Mouse (Mus musculus): ENCODE results near the gene Pilra. TPM values are rescaled to one million over a fixed set of nuclear protein-coding genes. Genes with fewer than 3 reads are reported as not detected.
"Not testable (repeated sequence)": the region's sequence is repeated elsewhere in the genome, so short reads cannot be mapped to it uniquely, and the experiment has no call there.

Gene Pilra
- polyA plus RNA-seq (2016; fragmentation: Nextera tagmentation; extraction: Ambion mirVana): 0.21 and 0.29 TPM in 2 replicates

- not testable (repeated sequence) for H3K4me3 ChIP-seq; H3K27ac ChIP-seq; H3K4me1 ChIP-seq (replicated peaks); DNase-seq (ENCODE audit: low spot score); H3K9me3 ChIP-seq; H3K36me3 ChIP-seq; H3K27me3 ChIP-seq (ENCODE audit: insufficient read depth, poor library complexity, severe bottlenecking)
- whole genome bisulfite sequencing: 68% methylated on average over 2 of the region's 2 CpGs
These were observed at the start of gene Pilra for GRCm38 (mm10) chr5:137835966-137836520. Gene Pilra (minus strand): TSS chr5:137836281.

GRCm38 (mm10) chr5:137883345-137883744, 47.3 kb upstream of the Pilra start:
- WGBS: 85% methylated on average over 3 of the region's 3 CpGs
- no peak for DNase-seq (ENCODE audit: low spot score)

DNA sequence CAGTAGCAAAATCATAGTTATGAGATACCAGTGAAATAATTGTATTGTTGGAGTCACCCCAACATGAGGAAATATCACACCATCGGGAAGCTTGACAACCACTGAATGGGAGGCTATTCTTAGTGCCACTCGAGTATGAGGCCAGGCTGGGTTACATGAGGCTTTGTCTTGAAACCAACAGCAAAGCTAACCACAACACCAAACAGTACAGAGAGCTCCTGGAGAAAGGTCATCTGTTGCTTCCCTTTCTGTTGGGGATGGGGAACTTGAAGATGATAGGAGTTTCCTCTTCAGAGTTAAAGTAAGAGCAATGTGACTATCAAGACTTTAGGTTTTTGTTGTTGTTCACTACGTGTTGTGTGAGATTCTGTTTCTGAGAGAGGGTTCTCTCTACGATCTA, 46.8 kb upstream of the Pilra start:
- Histone ChIP-seq H3K36me3 (no peaks in the 10 kb centered on the region), H3K9me3 (no peaks in the 10 kb centered on the region), H3K4me3 (no peak overlapping the region), H3K27ac (no peak overlapping the region), H3K4me1 (replicated peaks) (no peaks in the 10 kb centered on the region), H3K27me3 (ENCODE audit: insufficient read depth, poor library complexity, severe bottlenecking) (no peaks in the 10 kb centered on the region)
- 85% methylated on average over 4 of the region's 4 CpGs for WGBS
- DNase-seq (ENCODE audit: low spot score): no peak

More at GRCm38 (mm10) chr5:137883345-137883744, 47.3 kb upstream of the Pilra start:
- H3K27me3 ChIP-seq (ENCODE audit: insufficient read depth, poor library complexity, severe bottlenecking): no peaks in the 10 kb centered on the region
- no peaks in the 10 kb centered on the region for H3K9me3 ChIP-seq
- no peak overlapping the region for H3K4me3 ChIP-seq
- H3K4me1 ChIP-seq (replicated peaks): no peaks in the 10 kb centered on the region
- no peaks in the 10 kb centered on the region for H3K36me3 ChIP-seq
- no peak overlapping the region for H3K27ac ChIP-seq

DNA sequence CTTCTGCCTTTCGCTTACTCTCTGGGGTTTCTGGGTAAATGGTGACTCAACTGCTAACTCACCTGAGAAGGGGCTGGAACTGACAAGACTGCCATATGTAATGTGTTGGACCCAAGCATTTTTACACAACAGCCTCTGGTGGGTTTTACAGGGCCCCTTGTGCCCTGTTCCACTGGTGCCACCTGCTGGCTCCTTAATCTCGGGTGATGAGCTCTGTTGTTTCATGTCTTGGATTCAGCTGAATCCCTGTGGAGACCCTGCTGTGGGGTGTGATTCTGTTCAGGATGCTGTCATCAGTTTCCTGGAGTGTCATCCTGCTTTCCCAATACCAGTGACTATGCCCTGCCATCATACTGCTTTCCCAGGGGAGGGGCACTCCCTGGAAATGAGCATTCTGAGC, 41.8 kb upstream of the Pilra start:
- H3K27ac ChIP-seq: no peak overlapping the region
- WGBS: 56% methylated on average over 2 of the region's 2 CpGs
- no peak for DNase-seq (ENCODE audit: low spot score)
- H3K4me1 ChIP-seq (replicated peaks): no peaks in the 10 kb centered on the region
- no peak overlapping the region for H3K4me3 ChIP-seq
- no peaks in the 10 kb centered on the region for H3K9me3 ChIP-seq
- H3K36me3 ChIP-seq: no peaks in the 10 kb centered on the region
- H3K27me3 ChIP-seq (ENCODE audit: insufficient read depth, poor library complexity, severe bottlenecking): no peaks in the 10 kb centered on the region

DNA sequence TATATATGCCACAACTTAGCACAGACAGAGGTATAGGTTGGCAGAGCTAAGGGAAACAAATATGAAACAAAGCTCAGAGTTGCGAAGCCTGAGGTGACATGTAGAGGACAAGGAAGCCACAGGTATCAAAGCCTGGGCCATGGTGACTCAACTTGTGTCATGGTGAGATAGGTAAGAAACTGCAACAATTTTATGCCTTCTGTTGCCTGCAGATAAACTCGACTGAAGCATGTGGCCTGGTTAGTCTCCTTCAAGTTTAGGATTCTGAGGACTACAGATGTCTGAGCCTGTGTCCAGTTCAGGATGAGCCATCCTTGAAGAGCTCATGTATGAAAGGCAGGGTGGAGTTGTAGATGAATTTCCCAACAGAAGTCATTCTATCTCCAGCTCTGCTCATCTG, 39.0 kb upstream of the Pilra start:
- Histone ChIP-seq H3K4me1 (replicated peaks) (no peaks in the 10 kb centered on the region), H3K36me3 (no peaks in the 10 kb centered on the region), H3K27me3 (ENCODE audit: insufficient read depth, poor library complexity, severe bottlenecking) (no peaks in the 10 kb centered on the region), H3K4me3 (no peak overlapping the region), H3K9me3 (no peaks in the 10 kb centered on the region), H3K27ac (no peak overlapping the region)
- 82% methylated on average over 2 of the region's 2 CpGs for WGBS
- no peak for DNase-seq (ENCODE audit: low spot score)

DNA sequence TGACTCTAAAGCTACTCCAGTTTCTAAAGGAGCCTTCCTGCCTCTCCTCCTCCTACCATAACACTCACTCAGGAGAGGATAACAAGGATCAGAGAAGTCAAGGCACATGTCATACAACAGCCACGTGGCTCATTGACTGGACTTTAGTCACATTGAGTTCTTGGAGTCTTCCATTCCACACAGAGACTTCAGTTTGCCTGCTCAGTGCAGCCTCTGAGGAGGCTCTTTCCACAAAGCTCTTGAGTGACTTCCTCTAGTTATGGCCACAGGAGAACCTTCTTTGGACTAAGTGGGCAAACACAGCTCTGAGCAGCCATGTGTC, 36.3 kb upstream of the Pilra start:
- not testable (repeated sequence) for H3K9me3 ChIP-seq; DNase-seq (ENCODE audit: low spot score); H3K27ac ChIP-seq; H3K4me1 ChIP-seq (replicated peaks); H3K27me3 ChIP-seq (ENCODE audit: insufficient read depth, poor library complexity, severe bottlenecking); H3K4me3 ChIP-seq; H3K36me3 ChIP-seq
- WGBS: 42% methylated on average over 1 of the region's 1 CpGs

DNA sequence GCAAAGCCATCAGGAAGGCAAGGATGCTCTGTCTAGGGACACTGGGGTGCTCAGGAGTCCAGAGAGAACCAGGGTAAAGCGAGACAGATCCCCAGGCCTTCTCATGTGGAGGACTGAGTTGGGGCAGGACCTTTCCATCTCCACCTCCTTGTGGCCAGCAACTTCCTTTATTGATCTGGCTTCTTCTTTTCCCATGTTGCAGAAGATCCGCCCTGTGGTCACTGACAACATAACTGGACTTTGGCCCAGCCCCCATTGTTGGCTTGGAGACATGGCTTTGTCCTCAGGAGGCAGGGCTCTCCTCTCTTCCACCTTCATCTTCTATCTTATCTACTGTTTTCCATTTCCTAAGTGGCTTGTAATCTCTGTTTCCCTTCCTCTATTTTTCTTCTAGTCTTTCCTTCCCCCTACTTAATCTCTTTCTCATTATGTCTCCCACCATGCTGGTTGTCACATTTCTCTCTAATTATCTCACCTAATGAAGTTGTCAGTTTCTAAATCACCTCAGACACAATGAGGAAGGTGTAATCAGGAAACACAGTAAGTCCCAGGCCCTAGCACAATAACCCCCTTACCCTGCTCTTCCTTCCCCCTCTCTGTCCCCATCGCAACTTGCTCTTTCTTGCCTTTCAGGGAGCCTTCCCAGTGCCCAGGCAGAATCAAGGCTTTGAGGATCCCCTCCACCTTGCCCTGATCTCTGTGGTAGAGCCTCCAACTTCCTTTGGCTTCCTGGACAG, 35.7 kb upstream of the Pilra start, which contains the start of gene Pilrb2:
Gene Pilrb2, minus strand, starts transcription at position 172 of the 737 bp plus-strand sequence.
- not testable (repeated sequence) for H3K4me3 ChIP-seq; DNase-seq (ENCODE audit: low spot score); H3K27ac ChIP-seq; H3K36me3 ChIP-seq; H3K4me1 ChIP-seq (replicated peaks); H3K27me3 ChIP-seq (ENCODE audit: insufficient read depth, poor library complexity, severe bottlenecking); H3K9me3 ChIP-seq
- 84% methylated on average over 3 of the region's 3 CpGs for WGBS

DNA sequence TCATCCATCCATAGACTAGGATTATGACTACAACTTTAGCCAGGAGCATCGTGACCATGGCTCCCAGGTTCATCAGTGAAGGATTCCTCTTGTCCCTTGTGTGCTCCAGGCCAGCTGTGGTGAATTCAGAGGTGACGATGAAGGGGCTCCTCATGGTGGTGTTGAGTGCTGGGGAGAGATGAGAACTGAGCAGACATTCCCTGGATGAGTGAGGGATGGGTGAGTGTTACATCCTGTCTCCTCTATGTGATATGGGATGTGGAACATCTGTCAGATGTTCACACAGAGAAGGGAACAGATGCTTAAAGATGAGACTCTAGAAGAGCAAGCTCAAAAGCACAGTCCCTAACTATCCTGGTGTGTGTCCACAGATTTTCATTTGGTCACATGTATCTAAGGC, 32.5 kb upstream of the Pilra start:
- WGBS: 76% methylated on average over 2 of the region's 2 CpGs
- not testable (repeated sequence) for H3K4me1 ChIP-seq (replicated peaks)

GRCm38 (mm10) chr5:137864008-137864407, 27.9 kb upstream of the Pilra start:
- 84% methylated on average over 1 of the region's 1 CpGs for WGBS
- H3K4me1 ChIP-seq (replicated peaks); H3K27ac ChIP-seq; H3K9me3 ChIP-seq; H3K36me3 ChIP-seq; H3K4me3 ChIP-seq; H3K27me3 ChIP-seq (ENCODE audit: insufficient read depth, poor library complexity, severe bottlenecking); DNase-seq (ENCODE audit: low spot score): not testable (repeated sequence)

More for the DNA sequence above, 32.5 kb upstream of the Pilra start:
- DNase-seq (ENCODE audit: low spot score); H3K27me3 ChIP-seq (ENCODE audit: insufficient read depth, poor library complexity, severe bottlenecking); H3K9me3 ChIP-seq; H3K4me3 ChIP-seq; H3K27ac ChIP-seq; H3K36me3 ChIP-seq: not testable (repeated sequence)

DNA sequence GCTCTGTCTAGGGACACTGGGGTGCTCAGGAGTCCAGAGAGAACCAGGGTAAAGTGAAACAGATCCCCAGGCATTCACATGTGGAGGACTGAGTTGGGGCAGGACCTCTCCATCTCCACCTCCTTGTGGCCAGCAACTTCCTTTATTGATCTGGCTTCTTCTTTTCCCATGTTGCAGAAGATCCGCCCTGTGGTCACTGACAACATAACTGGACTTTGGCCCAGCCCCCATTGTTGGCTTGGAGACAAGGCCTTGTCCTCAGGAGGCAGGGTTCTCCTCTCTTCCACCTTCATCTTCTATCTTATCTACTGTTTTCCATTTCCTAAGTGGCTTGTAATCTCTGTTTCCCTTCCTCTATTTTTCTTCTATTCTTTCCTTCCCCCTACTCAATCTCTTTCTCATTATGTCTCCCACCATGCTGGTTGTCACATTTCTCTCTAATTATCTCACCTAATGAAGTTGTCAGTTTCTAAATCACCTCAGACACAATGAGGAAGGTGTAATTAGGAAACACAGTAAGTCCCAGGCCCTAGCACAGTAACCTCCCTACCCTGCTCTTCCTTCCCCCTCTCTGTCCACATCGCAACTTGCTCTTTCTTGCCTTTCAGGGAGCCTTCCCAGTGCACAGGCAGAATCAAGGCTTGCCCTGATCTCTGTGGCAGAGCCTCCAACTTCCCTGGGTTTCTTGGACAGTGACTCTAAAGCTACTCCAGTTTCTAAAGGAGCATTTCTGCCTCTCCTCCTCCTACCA, 22.1 kb upstream of the Pilra start, which contains the start of gene Pilrb1:
Gene Pilrb1, minus strand, starts transcription at position 147 of the 751 bp plus-strand sequence.
- not testable (repeated sequence) for H3K27ac ChIP-seq; H3K9me3 ChIP-seq; H3K27me3 ChIP-seq (ENCODE audit: insufficient read depth, poor library complexity, severe bottlenecking); H3K4me1 ChIP-seq (replicated peaks); H3K4me3 ChIP-seq; DNase-seq (ENCODE audit: low spot score); H3K36me3 ChIP-seq
- 78% methylated on average over 2 of the region's 2 CpGs for WGBS

- not testable (repeated sequence) for H3K4me1 ChIP-seq (replicated peaks); DNase-seq (ENCODE audit: low spot score); H3K9me3 ChIP-seq; H3K27me3 ChIP-seq (ENCODE audit: insufficient read depth, poor library complexity, severe bottlenecking); H3K4me3 ChIP-seq; H3K27ac ChIP-seq; H3K36me3 ChIP-seq
- 74% methylated on average over 5 of the region's 5 CpGs for WGBS
These were observed 20.8 kb upstream of the Pilra start for GRCm38 (mm10) chr5:137856870-137857269.

GRCm38 (mm10) chr5:137854907-137855306, 18.8 kb upstream of the Pilra start:
- not testable (repeated sequence) for H3K27ac ChIP-seq; H3K4me3 ChIP-seq; DNase-seq (ENCODE audit: low spot score); H3K36me3 ChIP-seq; H3K4me1 ChIP-seq (replicated peaks); H3K27me3 ChIP-seq (ENCODE audit: insufficient read depth, poor library complexity, severe bottlenecking); H3K9me3 ChIP-seq
- 88% methylated on average over 3 of the region's 3 CpGs for WGBS

- 93% methylated on average over 1 of the region's 1 CpGs for WGBS
- H3K4me3 ChIP-seq; H3K27me3 ChIP-seq (ENCODE audit: insufficient read depth, poor library complexity, severe bottlenecking); H3K9me3 ChIP-seq; H3K4me1 ChIP-seq (replicated peaks); H3K27ac ChIP-seq; DNase-seq (ENCODE audit: low spot score); H3K36me3 ChIP-seq: not testable (repeated sequence)
These were observed 14.2 kb upstream of the Pilra start for GRCm38 (mm10) chr5:137850313-137850712.

All from hindbrain, embryonic 10.5 days (tissue).